Mouse (Mus musculus) CH12.LX (cell line): ENCODE data around the gene 4930562C15Rik. TPM values are rescaled to one million over a fixed set of nuclear protein-coding genes. Genes with fewer than 3 reads are reported as not detected.

ENCODE experiments used
- DNase-seq: peaks from one replicate; pipeline ENCODE4 v3.0.0-alpha.2; 2013; ENCODE audit errors: extremely low read depth
- H3K27ac ChIP-seq: 2 replicates; pipeline ENCODE4 v1.5.1; 2012; ENCODE audit warnings: low read depth, mild to moderate bottlenecking, control low read depth, moderate library complexity; ENCODE audit not compliant: insufficient read depth
- H3K27me3 ChIP-seq: replicated peaks from 2 replicates; pipeline ENCODE3; 2012; ENCODE audit warnings: inconsistent platforms
- H3K36me3 ChIP-seq, 2 experiments: replicated peaks in 1 of 2; 2 replicates each; pipeline versions ENCODE3 to v1.6.1; 2012; ENCODE audit warnings: inconsistent platforms in 1 of 2, low read length in 1 of 2, mild to moderate bottlenecking in 1 of 2, mixed read lengths in 1 of 2, moderate library complexity in 1 of 2; ENCODE audit not compliant: control insufficient read depth in 1 of 2, insufficient read depth in 1 of 2
- H3K4me1 ChIP-seq, 2 experiments: 2 replicates each; pipeline ENCODE4 v1.6.1; 2012; ENCODE audit warnings: inconsistent platforms in 1 of 2, moderate library complexity in 1 of 2; ENCODE audit not compliant: insufficient read depth in 2 of 2, control insufficient read depth in 1 of 2
- H3K4me2 ChIP-seq: 2 replicates; pipeline ENCODE4 v1.6.1; 2012; ENCODE audit warnings: low read depth, mild to moderate bottlenecking, control low read depth; ENCODE audit not compliant: poor library complexity, insufficient read depth, severe bottlenecking
- H3K4me3 ChIP-seq, 3 experiments: fragments of 150-350 bp in 1 of 3; sonication (generic) in 1 of 3; replicated peaks in 1 of 3; 2 replicates each; pipeline versions ENCODE3 to v1.5.1; 2011 to 2012; ENCODE audit warnings: low read depth in 2 of 3, low read length in 2 of 3, mild to moderate bottlenecking in 2 of 3, moderate library complexity in 2 of 3, control low read depth in 1 of 3, improper control_type of control experiment in 1 of 3, inconsistent platforms in 1 of 3, mixed read lengths in 1 of 3; ENCODE audit not compliant: poor library complexity in 1 of 3
- H3K79me2 ChIP-seq: replicated peaks from 2 replicates; pipeline ENCODE4 v1.6.1; 2012; ENCODE audit warnings: mild to moderate bottlenecking, moderate library complexity; ENCODE audit not compliant: control insufficient read depth, poor library complexity, insufficient read depth, severe bottlenecking; ENCODE audit errors: extremely low read depth
- H3K9ac ChIP-seq: 2 replicates; pipeline ENCODE4 v1.6.1; 2012; ENCODE audit warnings: low read depth, mild to moderate bottlenecking, control low read depth, moderate library complexity; ENCODE audit not compliant: insufficient read depth
- H3K9me3 ChIP-seq: replicated peaks from 2 replicates; pipeline ENCODE3; 2012; ENCODE audit warnings: low read length, inconsistent platforms, mixed read lengths
- CHD1 ChIP-seq: IDR thresholded peaks from 2 replicates; pipeline ENCODE4 v1.6.1; 2012; ENCODE audit warnings: low read depth, low read length, improper control_type of control experiment, inconsistent platforms
- E2F4 ChIP-seq: IDR thresholded peaks from 2 replicates; pipeline ENCODE4 v1.6.1; 2011; ENCODE audit warnings: low read depth, low read length, improper control_type of control experiment; ENCODE audit not compliant: insufficient replicate concordance
- ELF1 ChIP-seq: IDR thresholded peaks from 2 replicates; pipeline ENCODE4 v1.6.1; 2014; ENCODE audit warnings: low read depth, mild to moderate bottlenecking, inconsistent platforms, low read length, improper control_type of control experiment
- EP300 ChIP-seq: IDR thresholded peaks from 2 replicates; pipeline ENCODE4 v1.6.1; 2011; ENCODE audit warnings: low read length, improper control_type of control experiment
- GABPA ChIP-seq: IDR thresholded peaks from 2 replicates; pipeline ENCODE4 v1.6.1; 2012; ENCODE audit warnings: low read depth, low read length, improper control_type of control experiment, inconsistent platforms; ENCODE audit not compliant: insufficient replicate concordance
- IRF4 ChIP-seq: IDR thresholded peaks from 2 replicates; pipeline ENCODE4 v1.6.1; 2014; ENCODE audit warnings: low read depth, mild to moderate bottlenecking, inconsistent platforms, low read length, improper control_type of control experiment
- JUN ChIP-seq: IDR thresholded peaks from 2 replicates; pipeline ENCODE4 v1.6.1; 2011; ENCODE audit warnings: low read depth, mild to moderate bottlenecking, low read length, improper control_type of control experiment, moderate library complexity; ENCODE audit not compliant: insufficient read depth
- JUND ChIP-seq: conservative IDR thresholded peaks from 2 replicates; pipeline ENCODE4 v1.6.1; 2011; ENCODE audit warnings: low read depth, low read length, improper control_type of control experiment
- MAX ChIP-seq: IDR thresholded peaks from 2 replicates; pipeline ENCODE4 v1.6.1; 2011; ENCODE audit warnings: low read length, improper control_type of control experiment
- MXI1 ChIP-seq: IDR thresholded peaks from 2 replicates; pipeline ENCODE4 v1.6.1; 2011; ENCODE audit warnings: mild to moderate bottlenecking, low read depth, low read length, improper control_type of control experiment
- NRF1 ChIP-seq: IDR thresholded peaks from 2 replicates; pipeline ENCODE4 v1.6.1; 2014; ENCODE audit warnings: low read depth, mild to moderate bottlenecking, inconsistent platforms, low read length, improper control_type of control experiment, moderate library complexity
- POLR2AphosphoS2 ChIP-seq: IDR thresholded peaks from 2 replicates; pipeline ENCODE4 v1.6.1; 2011; ENCODE audit warnings: low read depth, low read length, improper control_type of control experiment
- RAD21 ChIP-seq: IDR thresholded peaks from 2 replicates; pipeline ENCODE4 v1.6.1; 2011; ENCODE audit warnings: low read depth, mild to moderate bottlenecking, low read length, improper control_type of control experiment, moderate library complexity
- RCOR1 ChIP-seq: conservative IDR thresholded peaks from 2 replicates; pipeline ENCODE4 v1.6.1; 2012; ENCODE audit warnings: low read depth, mild to moderate bottlenecking, inconsistent platforms, low read length, improper control_type of control experiment
- SIN3A ChIP-seq: IDR thresholded peaks from 2 replicates; pipeline ENCODE4 v1.6.1; 2012; ENCODE audit warnings: low read length, improper control_type of control experiment, inconsistent platforms
- SMC3 ChIP-seq: IDR thresholded peaks from 2 replicates; pipeline ENCODE4 v1.6.1; 2011; ENCODE audit warnings: low read depth, low read length, improper control_type of control experiment
- TBP ChIP-seq: conservative IDR thresholded peaks from 2 replicates; pipeline ENCODE4 v1.6.1; 2011; ENCODE audit warnings: low read depth, low read length, improper control_type of control experiment
- UBTF ChIP-seq: IDR thresholded peaks from 2 replicates; pipeline ENCODE4 v1.6.1; 2012; ENCODE audit warnings: low read depth, mild to moderate bottlenecking, inconsistent platforms, low read length, improper control_type of control experiment, moderate library complexity
- ZC3H11A ChIP-seq: IDR thresholded peaks from 2 replicates; pipeline ENCODE4 v1.6.1; 2012; ENCODE audit warnings: low read depth, mild to moderate bottlenecking, inconsistent platforms, low read length, improper control_type of control experiment
- ZNF384 ChIP-seq: IDR thresholded peaks from 2 replicates; pipeline ENCODE4 v1.6.1; 2012; ENCODE audit warnings: low read depth, low read length, improper control_type of control experiment, inconsistent platforms
- dilution Hi-C: fragments of 300-500 bp; cut with MboI; formaldehyde crosslinking; loops from 2 replicates; pipeline ENCODE4 v1.14.3; 2020; ENCODE audit warnings: low sequenced_read_pairs; ENCODE audit not compliant: extremely low pct_unique_long_range_greater_than_20kb, extremely low pct_ligation_motif_present
- in situ Hi-C: fragments of 300-500 bp; cut with MboI; formaldehyde crosslinking; loops from 3 replicates; pipeline ENCODE4 v1.14.3; 2019; ENCODE audit warnings: low sequenced_read_pairs, low pct_ligation_motif_present, low pct_unique_long_range_greater_than_20kb, mixed read lengths
- polyA plus RNA-seq: library from polyadenylated mRNA; unstranded; fragments of >175 nt; gene quantifications from 2 replicates; pipeline ENCODE4 v1.2.1, GENCODE M21; 2012; ENCODE audit warnings: low read depth; ENCODE audit not compliant: insufficient read length
- total RNA-seq, 2 experiments: library from RNA; depleted of rRNA; stranded (reverse); fragments of 300-350 nt in 1 of 2; fragments of >200 nt in 1 of 2; gene quantifications; 2 replicates each; pipeline ENCODE4 v1.2.3; 2012 to 2014

Gene 4930562C15Rik
- total RNA-seq (2012; rRNA removed) = 0.04 and 0.13 TPM in 2 replicates
- total RNA-seq (2014; rRNA removed) = 0.11 and 0.20 TPM in 2 replicates
- 0.59 and 0.80 TPM in 2 replicates for polyA plus RNA-seq

GRCm38 (mm10) chr16:4835191-4835590 is at the start of gene 4930562C15Rik:
Gene 4930562C15Rik (plus strand): TSS chr16:4835416.
- Histone ChIP-seq H3K27me3 (no peaks in the 10 kb centered on the region), H3K4me2 (no peak within 1 kb of the TSS), H3K9ac (no peak within 1 kb of the TSS), H3K4me1 (peaks cover 3 to 5% of the 10 kb centered on the region in 2 experiments; a peak in 2 of 4 replicates), H3K79me2 (no peaks in the 10 kb centered on the region), H3K36me3 (no peaks in the 10 kb centered on the region), H3K27ac (no peak within 1 kb of the TSS), H3K4me3 (no peak within 1 kb of the TSS), H3K9me3 (no peaks in the 10 kb centered on the region)
- in situ Hi-C loops = no loop called here
- dilution Hi-C loops = no loop called here
- no peak for DNase-seq
- TF ChIP-seq IRF4 (no peak), E2F4 (no peak), SIN3A (no peak), ZNF384 (no peak), POLR2AphosphoS2 (no peak), GABPA (no peak), CHD1 (no peak), MAX (no peak), RCOR1 (no peak), EP300 (no peak), UBTF (no peak), ELF1 (no peak), SMC3 (no peak), RAD21 (no peak), TBP (no peak), ZC3H11A (no peak)

GRCm38 (mm10) chr16:4785706-4786105 is 49.5 kb upstream of the 4930562C15Rik start:
- no peak overlapping the region for H3K4me3 ChIP-seq
- TF ChIP-seq NRF1 = no peak
- TF ChIP-seq JUND = no peak
- no peak for TF ChIP-seq JUN
- TF ChIP-seq MXI1 = no peak
- no peak overlapping the region for H3K27ac ChIP-seq
- H3K9ac ChIP-seq = no peak overlapping the region
- H3K79me2 ChIP-seq = peaks cover 44% of the 10 kb centered on the region
- peaks cover 15 to 66% of the 10 kb centered on the region in 2 experiments for H3K4me1 ChIP-seq
- DNase-seq = no peak
- in situ Hi-C loops (no loop called here), dilution Hi-C loops (no loop called here)
- H3K36me3 ChIP-seq = peaks cover 11 to 39% of the 10 kb centered on the region in 2 experiments
- no peaks in the 10 kb centered on the region for H3K9me3 ChIP-seq
- H3K27me3 ChIP-seq = no peaks in the 10 kb centered on the region
- H3K4me2 ChIP-seq = no peak overlapping the region
